Mouse (Mus musculus): ENCODE data around the gene Psmd11.

Gene Psmd11

GRCm38 (mm10) chr11:80507791-80508190, 79.4 kb downstream of the Psmd11 start:
- no peak for DNase-seq

GRCm38 (mm10) chr11:80508361-80509175, 80.2 kb downstream of the Psmd11 start:
- peak; percentile 44 to 51 for DNase-seq

- DNase-seq, result no peak
These were observed 80.7 kb downstream of the Psmd11 start for GRCm38 (mm10) chr11:80509176-80509506.

- DNase-seq, result no peak
These were observed 81.7 kb downstream of the Psmd11 start for GRCm38 (mm10) chr11:80510124-80510523.

- no peak for DNase-seq
These were observed 84.1 kb downstream of the Psmd11 start for GRCm38 (mm10) chr11:80512313-80513056.

- no peak for DNase-seq
These were observed 85.4 kb downstream of the Psmd11 start for GRCm38 (mm10) chr11:80513796-80514195.

GRCm38 (mm10) chr11:80515346-80515745, 86.9 kb downstream of the Psmd11 start:
- no peak for DNase-seq

- no peak for DNase-seq
These were observed 87.5 kb downstream of the Psmd11 start for GRCm38 (mm10) chr11:80515895-80516294.

GRCm38 (mm10) chr11:80518421-80519367, 90.3 kb downstream of the Psmd11 start:
- peak in 1 of 2 experiments; percentile 33 for DNase-seq

- DNase-seq, result no peak
These were observed 92.7 kb downstream of the Psmd11 start for GRCm38 (mm10) chr11:80521148-80521547.

All from lung, postnatal 4 days (tissue).